Mouse (Mus musculus) intestine, postnatal 0 days (tissue): ENCODE results near the gene Mpig6b. TPM values are rescaled to one million over a fixed set of nuclear protein-coding genes. Genes with fewer than 3 reads are reported as not detected.

Experiments used
- ATAC-seq: fragments of 200-750 bp; cut with Nextera tagmentation; 2 replicates; pipeline ENCODE4 v1.8.0; 2017; ENCODE audit warnings: mild to moderate bottlenecking, moderate TSS enrichment, moderate library complexity
- H3K27ac ChIP-seq: fragments of 300-500 bp; sonication (generic); 2 replicates; pipeline ENCODE4 v1.5.1; 2014; ENCODE audit warnings: mild to moderate bottlenecking, low read depth, low read length, moderate library complexity
- H3K27me3 ChIP-seq: fragments of 300-500 bp; sonication (generic); replicated peaks from 2 replicates; pipeline ENCODE4 v1.6.1; 2014; ENCODE audit warnings: low read length, mixed read lengths; ENCODE audit not compliant: control insufficient read depth, insufficient read depth
- H3K36me3 ChIP-seq: fragments of 300-500 bp; sonication (generic); 2 replicates; pipeline ENCODE4 v1.6.1; 2014; ENCODE audit warnings: mild to moderate bottlenecking, moderate library complexity; ENCODE audit not compliant: control insufficient read depth, insufficient read depth
- H3K4me1 ChIP-seq: fragments of 300-500 bp; sonication (generic); replicated peaks from 2 replicates; pipeline ENCODE4 v1.6.1; 2014; ENCODE audit warnings: antibody characterized with exemption, low read length, mixed read lengths; ENCODE audit not compliant: control insufficient read depth, insufficient read depth
- H3K4me2 ChIP-seq: fragments of 300-500 bp; sonication (generic); replicated peaks from 2 replicates; pipeline ENCODE4 v1.6.1; 2014; ENCODE audit warnings: low read depth, mild to moderate bottlenecking, moderate library complexity
- H3K4me3 ChIP-seq: fragments of 300-500 bp; sonication (generic); 2 replicates; pipeline ENCODE4 v1.5.1; 2014; ENCODE audit warnings: low read depth, low read length
- H3K9ac ChIP-seq: fragments of 300-500 bp; sonication (generic); 2 replicates; pipeline ENCODE4 v1.6.1; 2014; ENCODE audit warnings: mild to moderate bottlenecking, low read depth, low read length
- H3K9me3 ChIP-seq: fragments of 300-500 bp; sonication (generic); 2 replicates; pipeline ENCODE4 v1.6.1; 2016; ENCODE audit warnings: mixed run types; ENCODE audit not compliant: control insufficient read depth
- CTCF ChIP-seq: sonication (generic); IDR thresholded peaks from 2 replicates; pipeline ENCODE4 v1.5.1; 2016; ENCODE audit warnings: low read depth, mild to moderate bottlenecking, control low read depth, antibody characterized with exemption, moderate library complexity
- WGBS: fragments of 180-500 bp; shearing (Covaris S2); extraction: QIAGEN DNeasy Blood & Tissue Kit; methylation state at CpG from one replicate; pipeline ENCODE4 v1.1.7; 2014; 5-methylcytosine and 5-hydroxymethylcytosine counted together
- polyA plus RNA-seq: library from polyadenylated mRNA; unstranded; fragments of >200 nt; fragmentation: Nextera tagmentation; extraction: Ambion mirVana; gene quantifications from 2 replicates; pipeline ENCODE4 v1.2.1, GENCODE M21; 2015

Mpig6b gene
- polyA plus RNA-seq, 1 experiment from 2014 or later, result 0.13 TPM

DNA sequence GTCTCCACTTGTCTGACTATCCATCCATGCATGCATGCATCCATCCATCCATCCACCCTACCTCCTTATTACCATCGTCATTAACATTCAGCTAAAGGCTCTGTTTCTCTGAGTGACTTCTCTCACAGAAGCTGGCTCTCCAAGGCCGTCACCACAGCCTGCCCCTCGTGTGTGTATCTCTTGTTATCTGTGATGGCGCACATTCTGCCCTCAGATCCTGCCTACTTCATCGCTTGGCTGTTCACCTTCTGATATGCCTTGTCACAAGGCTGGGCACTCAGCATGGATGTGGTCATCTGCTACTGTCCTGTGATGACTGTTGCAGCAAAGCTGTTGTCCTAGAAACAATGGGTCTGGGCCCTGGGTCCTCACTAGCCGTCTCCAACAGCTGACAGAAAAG lies 38.8 kb upstream of the Mpig6b start:
- no peak for ATAC-seq
- Histone ChIP-seq H3K4me2 (no peak overlapping the region), H3K4me3 (no peak overlapping the region), H3K27me3 (no peaks in the 10 kb centered on the region), H3K27ac (no peak overlapping the region), H3K9me3 (no peaks in the 10 kb centered on the region), H3K4me1 (no peaks in the 10 kb centered on the region), H3K9ac (no peak overlapping the region), H3K36me3 (peaks cover 36% of the 10 kb centered on the region)
- 59% methylated on average over 6 of the region's 6 CpGs for WGBS
- TF ChIP-seq CTCF, result no peak

GRCm38 (mm10) chr17:35104079-35104478 lies 38.1 kb upstream of the Mpig6b start:
- H3K4me1 ChIP-seq, result no peaks in the 10 kb centered on the region
- peaks cover 43% of the 10 kb centered on the region for H3K36me3 ChIP-seq
- no peak overlapping the region for H3K9ac ChIP-seq
- no peak for ATAC-seq
- H3K9me3 ChIP-seq, result no peaks in the 10 kb centered on the region
- WGBS, result 91% methylated on average over 7 of the region's 7 CpGs
- H3K4me2 ChIP-seq, result no peak overlapping the region
- no peak overlapping the region for H3K4me3 ChIP-seq
- TF ChIP-seq CTCF, result no peak
- H3K27ac ChIP-seq, result peak overlapping the region; percentile 64
- H3K27me3 ChIP-seq, result no peaks in the 10 kb centered on the region

DNA sequence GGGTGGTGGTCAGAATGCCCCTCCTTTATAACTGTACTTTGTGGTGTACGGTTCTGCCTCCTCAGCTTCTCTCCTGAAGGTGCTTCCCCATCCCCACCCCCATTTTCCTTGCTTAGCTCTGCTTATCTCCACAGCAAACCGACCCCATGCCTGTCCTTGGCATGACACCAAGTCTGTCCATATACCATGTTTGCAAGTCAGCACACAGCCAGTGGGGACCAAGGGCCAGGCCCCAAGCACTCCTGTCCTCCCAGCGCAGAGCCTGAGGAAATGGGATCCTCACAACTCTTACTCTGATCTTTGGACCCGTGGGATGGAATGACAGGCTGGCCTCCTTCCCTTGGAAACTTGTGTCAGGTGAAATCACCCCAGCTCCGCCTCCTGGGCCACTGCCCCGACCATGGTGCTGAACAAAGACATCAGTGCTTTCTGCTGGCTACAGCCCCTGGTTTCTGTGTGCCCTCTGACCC lies 37.3 kb upstream of the Mpig6b start:
- TF ChIP-seq CTCF, result no peak
- H3K27ac ChIP-seq, result peak overlapping the region; percentile 64
- WGBS, result 33% methylated on average over 6 of the region's 6 CpGs
- no peak overlapping the region; the same call in 1 of the 2 replicates for H3K4me2 ChIP-seq
- H3K36me3 ChIP-seq, result peaks cover 51% of the 10 kb centered on the region
- peak; percentile 82 for ATAC-seq
- no peaks in the 10 kb centered on the region for H3K4me1 ChIP-seq
- H3K27me3 ChIP-seq, result no peaks in the 10 kb centered on the region
- H3K4me3 ChIP-seq, result no peak overlapping the region
- H3K9me3 ChIP-seq, result no peaks in the 10 kb centered on the region
- H3K9ac ChIP-seq, result no peak overlapping the region

GRCm38 (mm10) chr17:35102299-35102698 lies 36.3 kb upstream of the Mpig6b start:
- no peak for TF ChIP-seq CTCF
- H3K4me3 ChIP-seq, result no peak overlapping the region
- no peaks in the 10 kb centered on the region for H3K4me1 ChIP-seq
- peaks cover 59% of the 10 kb centered on the region for H3K36me3 ChIP-seq
- WGBS, result 76% methylated on average over 8 of the region's 8 CpGs
- no peak for ATAC-seq
- H3K27ac ChIP-seq, result peak overlapping the region; percentile 21; the same call in 1 of the 2 replicates
- no peak overlapping the region for H3K9ac ChIP-seq
- H3K4me2 ChIP-seq, result no peak overlapping the region
- no peaks in the 10 kb centered on the region for H3K27me3 ChIP-seq
- H3K9me3 ChIP-seq, result no peaks in the 10 kb centered on the region

DNA sequence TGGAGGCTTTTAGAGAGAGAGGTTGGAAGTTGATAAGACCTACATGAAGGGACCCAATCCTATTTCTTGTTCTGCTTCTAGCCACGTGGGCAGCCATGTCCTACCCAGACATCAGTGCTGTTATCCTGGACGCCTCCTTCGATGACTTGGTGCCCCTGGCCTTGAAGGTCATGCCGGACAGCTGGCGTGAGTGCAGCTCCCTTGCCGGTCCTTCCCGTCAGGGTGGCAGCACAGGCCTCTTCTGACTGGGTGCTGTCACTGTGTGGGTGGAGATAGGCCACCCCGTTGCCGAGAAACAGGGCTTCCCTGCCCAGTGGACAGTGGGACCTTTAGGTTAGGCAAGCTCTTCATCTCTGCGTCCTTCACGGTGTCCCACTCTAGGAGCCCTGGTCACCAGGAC lies 35.2 kb upstream of the Mpig6b start:
- Histone ChIP-seq H3K36me3 (peaks cover 71% of the 10 kb centered on the region), H3K4me1 (no peaks in the 10 kb centered on the region), H3K9me3 (no peaks in the 10 kb centered on the region), H3K9ac (no peak overlapping the region), H3K27me3 (no peaks in the 10 kb centered on the region), H3K4me2 (no peak overlapping the region), H3K4me3 (no peak overlapping the region), H3K27ac (0 out of 2 replicates have a peak overlapping the region, but pooled peaks have one; percentile 15)
- ATAC-seq, result no peak
- no peak for TF ChIP-seq CTCF
- WGBS, result 92% methylated on average over 11 of the region's 11 CpGs

DNA sequence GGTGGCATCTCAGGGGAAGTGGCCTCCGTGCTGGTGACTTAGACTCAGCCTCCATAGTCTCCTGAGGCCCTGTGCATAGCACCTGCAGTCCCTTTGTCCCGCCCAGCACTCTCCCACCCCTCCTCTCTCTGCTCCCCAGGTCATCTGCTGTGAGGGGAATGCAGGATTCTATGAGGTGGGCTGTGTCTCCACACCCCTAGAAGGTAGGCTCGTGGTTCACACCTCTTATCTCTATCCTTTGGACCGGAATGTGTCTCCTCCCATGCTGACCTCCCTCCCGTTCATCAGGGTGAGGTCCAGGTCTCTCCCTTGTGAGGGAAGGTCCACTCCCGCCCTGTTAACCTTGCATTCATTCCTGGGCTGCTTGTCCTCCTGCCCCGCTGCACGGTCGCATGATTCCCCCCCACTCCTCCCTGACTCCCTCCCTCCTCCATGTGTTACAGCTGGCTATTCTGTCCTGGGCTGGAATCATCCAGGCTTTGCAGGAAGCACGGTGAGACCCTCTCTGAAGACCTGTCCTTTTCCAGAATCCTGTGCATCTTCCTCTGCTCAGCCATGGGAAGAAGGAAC lies 34.3 kb upstream of the Mpig6b start:
- TF ChIP-seq CTCF, result no peak
- 0 out of 2 replicates have a peak, but pooled peaks have one; percentile 11 for ATAC-seq
- Histone ChIP-seq H3K27me3 (no peaks in the 10 kb centered on the region), H3K27ac (0 out of 2 replicates have a peak overlapping the region, but pooled peaks have one; percentile 21), H3K4me2 (no peak overlapping the region; the same call in 1 of the 2 replicates), H3K4me1 (no peaks in the 10 kb centered on the region), H3K9me3 (no peaks in the 10 kb centered on the region), H3K4me3 (no peak overlapping the region), H3K36me3 (peaks cover 80% of the 10 kb centered on the region), H3K9ac (no peak overlapping the region)
- 55% methylated on average over 10 of the region's 10 CpGs for WGBS
